Mouse (Mus musculus) stomach, postnatal 0 days (tissue): ENCODE data around the gene Phrf1.

Experiments used
- CTCF ChIP-seq: IDR thresholded peaks from 2 replicates; pipeline ENCODE4 v1.5.1; 2016; ENCODE audit warnings: antibody characterized with exemption, low read depth, mild to moderate bottlenecking, moderate library complexity
- EP300 ChIP-seq: optimal IDR thresholded peaks from 2 replicates; pipeline ENCODE3; 2016; ENCODE audit warnings: antibody characterized with exemption

- TF ChIP-seq CTCF (no peak), EP300 (no peak)
These were observed 10.4 kb upstream of the Phrf1 start for GRCm38 (mm10) chr7:141218141-141218540.
